Mouse (Mus musculus) WW6 (cell line): Measurements from ENCODE around the gene Kif6.
A peak's percentile ranks its signal among the peaks of the same experiment; 100 is the strongest.

ENCODE experiments used
- DNase-seq: peaks from one replicate; pipeline ENCODE4 v3.0.0-alpha.2; 2013; ENCODE audit warnings: low read depth, low spot score

Gene Kif6

DNA sequence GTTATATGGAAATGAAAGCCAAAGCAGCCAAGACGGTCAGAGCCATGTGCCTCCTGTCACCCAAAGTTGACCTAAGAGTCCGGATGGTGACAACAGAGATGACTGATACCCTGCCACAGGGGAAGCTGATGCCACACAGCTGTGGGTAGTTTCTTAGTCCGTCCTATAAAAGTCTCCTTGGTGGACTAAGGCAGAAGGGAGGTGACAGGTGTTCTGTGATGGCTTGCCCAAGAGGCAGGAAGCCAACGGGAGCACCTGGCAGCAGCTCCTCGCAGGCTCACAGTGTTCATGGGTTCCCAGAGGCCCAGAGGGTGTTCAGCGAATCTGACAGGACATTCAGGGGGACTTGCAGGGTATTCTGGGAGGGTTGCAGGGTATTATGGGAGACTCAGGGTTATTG, 279.5 kb downstream of the Kif6 start:
- no peak for DNase-seq

DNA sequence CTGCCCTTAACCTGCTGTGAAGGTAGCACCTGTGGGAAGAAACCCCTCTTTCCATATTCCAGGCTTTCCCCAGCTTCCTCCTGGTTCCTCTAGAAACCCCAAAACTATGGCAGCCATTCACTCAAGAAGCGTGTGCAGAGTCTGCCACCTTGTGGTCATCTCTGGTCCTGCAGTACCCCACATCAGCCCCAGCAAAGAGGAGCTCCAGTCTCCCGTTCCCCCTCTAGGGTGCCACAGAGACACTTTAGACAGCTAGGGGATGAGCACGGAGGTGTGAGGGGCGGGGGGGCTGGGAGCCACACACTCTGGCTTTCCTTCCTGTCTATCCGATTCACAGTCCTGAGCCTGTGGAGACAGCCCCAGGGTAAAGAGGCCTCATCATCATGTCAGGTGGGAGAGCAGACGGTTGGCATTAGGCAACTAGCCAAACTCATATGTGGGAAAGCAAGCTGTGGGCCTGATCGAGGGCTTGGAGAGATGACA, 284.0 kb downstream of the Kif6 start:
- DNase-seq = peak; percentile 59

DNA sequence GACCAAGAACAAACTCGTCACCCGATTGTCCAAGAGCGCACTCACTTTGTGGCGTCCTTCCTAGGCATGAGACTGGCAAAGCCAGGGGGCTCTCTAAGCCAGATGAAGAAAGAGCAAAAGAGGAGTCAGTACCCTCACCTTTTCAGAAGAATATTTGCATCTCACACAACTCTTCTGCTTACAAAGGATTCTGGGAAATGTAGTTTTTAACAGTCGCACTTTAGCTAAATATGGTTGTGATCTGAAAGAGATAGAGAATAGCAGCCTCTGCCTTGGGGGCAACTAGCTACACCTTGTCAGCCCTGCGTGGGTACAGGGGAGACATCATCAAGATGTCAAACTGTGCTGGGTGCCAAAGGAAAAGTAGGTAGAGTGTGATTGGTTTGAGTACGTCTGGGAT, 287.7 kb downstream of the Kif6 start:
- no peak for DNase-seq

DNA sequence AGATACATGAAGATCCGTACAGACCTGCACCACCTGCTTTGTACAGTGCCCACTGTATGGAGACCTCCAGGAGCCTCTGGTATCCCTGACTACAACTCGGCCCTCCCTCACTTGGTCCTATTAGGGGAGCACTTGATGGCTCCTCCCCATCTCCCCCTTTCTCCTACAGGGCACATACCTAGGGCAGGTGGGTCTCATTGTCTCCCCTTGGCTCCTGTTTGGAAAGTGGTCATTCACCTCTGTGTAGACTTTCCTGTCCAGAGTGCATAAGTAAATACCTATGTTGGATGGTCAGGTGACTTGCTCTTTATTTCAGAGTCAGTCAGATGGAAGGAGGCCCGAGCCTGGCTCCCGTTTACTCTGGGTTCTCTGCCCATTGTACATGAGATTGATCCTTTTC, 308.5 kb downstream of the Kif6 start:
- DNase-seq = no peak

DNA sequence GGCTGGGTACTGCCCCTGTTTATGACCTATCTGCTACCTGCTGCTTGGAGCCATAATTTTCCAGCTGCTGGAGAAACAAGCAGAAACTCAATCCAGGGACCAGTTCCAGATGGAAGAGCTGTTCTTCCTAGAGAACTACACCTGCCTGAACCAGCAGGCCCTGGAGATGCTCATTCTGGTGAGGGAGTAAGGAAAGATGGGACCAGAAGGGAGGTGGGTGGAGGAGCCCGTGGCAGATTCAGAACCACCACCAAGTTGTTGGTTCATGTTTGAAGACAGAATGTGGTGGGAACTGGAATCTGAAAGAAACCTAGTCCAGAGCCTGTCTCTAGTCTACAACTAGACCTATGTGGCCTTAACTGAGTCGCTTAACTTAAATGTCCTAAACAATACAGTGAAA, 312.7 kb downstream of the Kif6 start:
- DNase-seq = no peak

DNA sequence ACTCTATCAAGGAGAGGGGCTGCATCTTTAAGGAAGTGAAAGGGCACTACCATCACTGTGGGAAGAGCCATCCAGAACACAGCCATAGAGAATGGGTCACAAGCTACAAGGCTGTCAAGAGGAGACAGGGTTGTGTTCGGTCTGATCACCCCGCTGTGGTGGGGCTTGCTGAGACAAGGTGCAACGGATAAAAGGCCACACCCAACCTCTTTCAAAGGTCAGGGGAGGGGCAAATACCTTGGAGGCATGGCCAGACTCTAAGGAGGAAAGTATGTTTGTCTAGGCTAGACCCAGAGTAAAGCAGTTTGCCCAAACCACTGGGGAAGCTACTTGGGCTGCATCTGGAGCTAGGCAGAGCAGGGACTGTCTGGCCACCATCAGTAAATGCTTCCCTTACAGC, 318.9 kb downstream of the Kif6 start:
- no peak for DNase-seq

DNA sequence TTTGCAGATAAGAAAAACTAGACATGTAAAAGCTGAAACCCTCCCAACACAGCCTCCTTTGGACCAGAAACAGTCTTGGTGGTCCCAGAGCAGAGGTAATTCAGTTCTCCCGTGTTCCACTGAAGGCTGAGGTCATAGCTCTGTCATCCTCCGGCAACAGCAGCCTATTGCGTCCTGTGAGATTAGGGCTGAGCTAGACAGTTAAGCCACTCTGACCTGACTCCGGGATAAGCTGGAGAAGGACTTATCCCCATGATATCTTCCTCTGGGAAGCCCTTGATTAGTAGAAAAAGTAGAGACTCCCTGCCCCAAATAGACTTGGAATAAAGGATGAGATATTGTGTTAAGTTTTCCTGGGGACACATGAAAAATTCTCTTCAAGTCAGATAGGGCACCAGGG, 319.6 kb downstream of the Kif6 start:
- no peak for DNase-seq

DNA sequence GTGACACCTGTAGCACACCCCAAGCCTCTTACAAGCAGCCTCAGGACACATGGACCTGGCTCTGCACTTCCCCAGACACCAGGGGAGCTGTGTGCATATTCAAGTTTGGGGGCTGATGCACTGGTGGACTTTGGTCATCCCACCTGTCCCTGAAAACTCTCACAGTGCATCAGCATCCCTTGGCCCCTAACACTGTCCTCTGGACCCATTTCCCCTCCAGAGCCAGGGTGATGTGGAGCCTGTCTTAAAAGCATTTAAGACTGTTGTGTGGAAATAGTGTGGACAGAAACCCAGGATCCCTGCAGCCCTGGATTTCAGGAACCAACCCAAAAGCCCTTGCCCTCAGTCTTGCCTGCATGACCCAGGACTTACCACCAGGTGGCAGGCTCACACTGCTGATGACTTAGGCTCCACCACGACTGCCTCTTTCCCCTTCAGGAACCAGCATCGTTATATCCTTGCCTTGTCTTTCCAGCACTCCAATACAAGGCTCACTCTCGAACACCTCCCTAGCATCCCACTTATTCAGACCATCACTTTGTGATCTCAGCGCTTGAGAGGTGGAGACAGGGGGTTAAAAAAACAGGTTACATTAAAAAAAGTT, 320.8 kb downstream of the Kif6 start:
- no peak for DNase-seq

DNA sequence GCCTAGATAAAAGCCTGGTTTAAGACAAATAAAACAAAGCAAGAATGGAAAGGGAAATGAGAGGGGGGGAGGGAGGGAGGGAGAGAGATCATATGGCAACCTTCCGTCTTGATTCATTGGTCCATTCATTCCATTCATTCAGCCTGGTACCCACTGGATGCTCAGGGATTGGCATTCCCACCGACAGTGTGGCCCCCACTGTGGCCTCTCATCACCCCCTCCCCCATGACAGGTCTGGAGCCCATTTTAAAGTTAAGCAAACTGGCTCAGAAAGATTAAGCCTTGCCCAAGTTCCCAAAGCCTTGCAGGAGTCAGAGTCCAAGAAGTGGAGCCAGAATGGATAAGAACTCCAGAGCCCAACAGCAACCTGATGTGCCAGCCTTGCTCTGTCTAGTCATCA, 321.3 kb downstream of the Kif6 start:
- no peak for DNase-seq

DNA sequence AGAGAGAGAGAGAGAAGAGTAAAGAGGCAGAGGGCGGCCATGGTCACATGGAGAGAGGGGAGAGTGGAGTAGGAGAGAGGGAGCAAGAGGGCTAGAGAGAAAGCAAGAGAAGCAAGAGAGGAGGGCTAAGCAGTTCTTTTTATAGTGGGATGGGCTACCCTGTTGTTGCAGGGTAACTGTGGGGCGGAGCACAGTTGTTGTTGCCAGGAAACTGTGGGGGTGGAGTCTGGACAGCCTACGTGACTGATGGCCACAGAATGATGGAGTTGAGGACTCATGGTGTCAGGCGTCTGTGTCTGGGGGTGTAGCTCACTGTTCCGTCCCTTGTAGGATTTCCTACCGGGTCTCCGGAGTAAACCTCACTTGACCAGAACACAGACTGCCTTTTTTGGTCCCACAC, 324.2 kb downstream of the Kif6 start:
- no peak for DNase-seq

DNA sequence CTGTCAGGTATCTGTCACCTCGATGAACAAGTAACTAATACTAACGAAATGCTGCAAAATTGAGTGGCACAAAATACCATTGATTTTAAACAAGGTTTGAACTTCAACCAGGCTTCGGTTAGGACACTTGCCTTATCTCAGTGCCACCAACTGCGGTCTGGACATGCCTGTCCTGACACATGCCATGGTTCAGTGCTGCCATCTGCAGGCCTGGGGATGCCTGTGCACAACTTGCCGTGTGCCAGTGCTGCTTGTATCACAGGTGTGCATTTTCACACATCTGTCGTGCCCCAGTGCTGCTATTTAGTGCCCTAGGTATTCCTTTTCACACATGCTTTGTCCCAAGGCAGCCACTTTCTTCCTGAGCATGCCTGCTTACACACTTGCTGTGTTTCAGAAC, 327.7 kb downstream of the Kif6 start:
- no peak for DNase-seq

DNA sequence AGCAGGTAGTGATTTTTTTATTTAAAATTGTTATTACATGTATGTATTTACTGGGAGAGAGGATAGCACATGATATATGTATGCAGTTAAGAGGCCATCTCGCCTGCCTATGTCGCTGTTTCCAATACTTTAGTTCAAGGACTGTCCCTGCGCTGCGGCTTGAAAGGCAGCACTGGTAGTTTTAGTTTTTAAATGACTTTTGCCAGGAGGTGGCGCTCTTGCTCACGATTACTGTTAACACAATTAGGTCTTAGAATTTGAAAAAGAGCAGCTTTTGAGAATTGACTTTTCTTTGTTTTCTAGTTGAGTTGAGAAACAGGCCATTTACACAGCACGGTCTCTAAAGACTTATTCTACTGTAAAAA, 336.5 kb downstream of the Kif6 start:
- no peak for DNase-seq

DNA sequence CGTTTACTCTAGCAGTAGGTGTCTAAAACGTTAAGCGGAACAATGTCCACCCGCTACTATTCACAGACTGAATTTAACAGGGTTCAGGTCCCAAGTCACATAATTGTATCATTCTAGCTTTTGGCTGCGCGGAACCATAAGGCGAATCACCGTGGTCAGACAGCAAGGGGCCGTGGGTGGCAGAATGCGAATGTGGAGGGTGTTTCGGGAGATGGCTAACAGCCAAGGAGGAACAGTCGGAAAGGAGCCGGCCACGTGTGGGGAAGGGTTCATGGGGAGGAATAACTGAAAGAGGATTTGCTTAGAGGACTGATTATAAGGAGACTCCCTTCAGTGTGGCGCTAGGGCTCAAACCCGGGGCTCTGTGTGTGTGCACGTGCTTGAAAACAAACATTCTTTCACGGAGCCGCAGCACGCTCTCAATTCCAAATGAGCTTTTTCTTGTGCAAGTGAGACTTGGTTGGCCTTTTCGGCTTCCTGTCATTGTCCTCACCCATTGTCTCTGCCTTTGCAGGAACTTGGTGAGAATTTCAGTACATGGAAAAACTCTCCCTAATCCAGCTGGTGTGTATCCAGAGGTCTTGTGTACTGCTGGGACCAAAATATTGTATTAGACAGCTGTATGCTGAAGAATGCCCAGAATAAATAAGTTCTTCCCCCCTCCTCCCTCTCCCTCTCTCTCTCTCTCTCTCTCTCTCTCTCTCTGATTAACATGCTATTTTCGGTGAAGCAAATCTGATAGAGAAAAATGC, 337.1 kb downstream of the Kif6 start:
- no peak for DNase-seq

DNA sequence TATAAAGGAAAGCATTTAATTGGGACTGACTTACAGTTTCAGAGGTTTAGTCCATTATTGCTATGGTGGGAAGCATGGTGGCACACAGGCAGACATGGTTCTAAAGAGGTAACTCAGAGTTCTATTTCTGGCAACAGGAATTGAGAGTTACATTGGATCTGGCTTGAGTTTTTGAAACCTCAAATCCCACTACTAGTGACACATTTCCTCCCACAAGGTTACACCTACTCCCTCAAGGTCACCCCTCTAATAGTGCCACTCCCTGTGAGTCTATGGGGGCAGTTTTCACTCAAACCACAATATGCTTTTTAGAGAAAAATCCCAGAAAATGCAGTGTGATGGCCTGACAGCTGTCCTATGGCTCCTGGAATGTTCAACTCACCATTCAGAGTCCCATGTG, 344.1 kb downstream of the Kif6 start:
- no peak for DNase-seq
